Mouse (Mus musculus) testis, adult 2 months (tissue): ENCODE measurements around the gene Tmem127. TPM values are rescaled to one million over a fixed set of nuclear protein-coding genes. Genes with fewer than 3 reads are reported as not detected.
A peak's percentile ranks its signal among the peaks of the same experiment; 100 is the strongest.

Experiments
- H3K27ac ChIP-seq: fragments of 200-500 bp; 2 replicates; pipeline ENCODE4 v1.5.1; 2012; ENCODE audit warnings: low read depth, low read length; ENCODE audit not compliant: control insufficient read depth, insufficient read depth
- H3K27me3 ChIP-seq: fragments of 200-500 bp; 2 replicates; pipeline ENCODE4 v1.6.1; 2012; ENCODE audit warnings: mild to moderate bottlenecking, low read length, moderate library complexity; ENCODE audit not compliant: control insufficient read depth, insufficient read depth
- H3K36me3 ChIP-seq: fragments of 200-500 bp; 2 replicates; pipeline ENCODE4 v1.6.1; 2012; ENCODE audit warnings: mild to moderate bottlenecking, low read length; ENCODE audit not compliant: control insufficient read depth, insufficient read depth
- H3K4me1 ChIP-seq: fragments of 200-500 bp; 2 replicates; pipeline ENCODE4 v1.6.1; 2012; ENCODE audit warnings: low read length; ENCODE audit not compliant: control insufficient read depth, insufficient read depth
- H3K4me3 ChIP-seq: fragments of 200-500 bp; 2 replicates; pipeline ENCODE4 v1.5.1; 2012; ENCODE audit warnings: low read depth, mild to moderate bottlenecking, low read length, moderate library complexity, mixed read lengths; ENCODE audit not compliant: control insufficient read depth
- CTCF ChIP-seq: fragments of 200-500 bp; IDR thresholded peaks from 2 replicates; pipeline ENCODE4 v1.5.1; 2012; ENCODE audit warnings: low read depth, mild to moderate bottlenecking, inconsistent platforms, low read length, moderate library complexity; ENCODE audit not compliant: control insufficient read depth, insufficient read depth, insufficient replicate concordance
- POLR2A ChIP-seq: fragments of 200-500 bp; IDR thresholded peaks from 2 replicates; pipeline ENCODE4 v1.6.1; 2012; ENCODE audit warnings: low read depth, mild to moderate bottlenecking, inconsistent platforms, low read length, moderate library complexity; ENCODE audit not compliant: control insufficient read depth
- polyA plus RNA-seq: library from polyadenylated mRNA; depleted of rRNA; stranded (reverse); fragments of >200 nt; gene quantifications from 2 replicates; pipeline ENCODE4 v1.2.3, GENCODE M21; 2012

Tmem127 gene
- polyA plus RNA-seq, 1 experiment, result 64.2 TPM

DNA sequence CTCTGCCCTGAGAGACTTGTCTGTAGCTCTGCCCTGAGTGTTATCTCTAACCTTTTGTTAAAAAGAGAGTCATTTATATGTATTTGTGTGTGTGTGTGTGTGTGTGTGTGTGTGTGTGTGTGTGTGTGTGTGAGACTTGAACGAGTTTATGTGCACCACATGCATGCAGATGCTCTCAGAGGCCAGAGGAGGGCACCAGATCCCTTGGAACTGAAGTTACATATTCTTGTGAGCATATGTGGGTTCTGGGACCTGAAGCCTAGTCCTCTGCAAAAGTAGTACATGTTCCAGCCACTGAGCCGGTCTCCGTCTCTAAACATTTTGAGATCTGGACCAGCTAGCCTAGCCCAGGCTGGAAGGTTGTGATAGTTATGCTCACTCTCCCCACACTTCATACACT is 22.4 kb upstream of the Tmem127 start:
- Histone ChIP-seq H3K36me3 (peaks cover 11% of the 10 kb centered on the region), H3K4me3 (no peak overlapping the region)
- TF ChIP-seq CTCF (no peak), POLR2A (no peak)

DNA sequence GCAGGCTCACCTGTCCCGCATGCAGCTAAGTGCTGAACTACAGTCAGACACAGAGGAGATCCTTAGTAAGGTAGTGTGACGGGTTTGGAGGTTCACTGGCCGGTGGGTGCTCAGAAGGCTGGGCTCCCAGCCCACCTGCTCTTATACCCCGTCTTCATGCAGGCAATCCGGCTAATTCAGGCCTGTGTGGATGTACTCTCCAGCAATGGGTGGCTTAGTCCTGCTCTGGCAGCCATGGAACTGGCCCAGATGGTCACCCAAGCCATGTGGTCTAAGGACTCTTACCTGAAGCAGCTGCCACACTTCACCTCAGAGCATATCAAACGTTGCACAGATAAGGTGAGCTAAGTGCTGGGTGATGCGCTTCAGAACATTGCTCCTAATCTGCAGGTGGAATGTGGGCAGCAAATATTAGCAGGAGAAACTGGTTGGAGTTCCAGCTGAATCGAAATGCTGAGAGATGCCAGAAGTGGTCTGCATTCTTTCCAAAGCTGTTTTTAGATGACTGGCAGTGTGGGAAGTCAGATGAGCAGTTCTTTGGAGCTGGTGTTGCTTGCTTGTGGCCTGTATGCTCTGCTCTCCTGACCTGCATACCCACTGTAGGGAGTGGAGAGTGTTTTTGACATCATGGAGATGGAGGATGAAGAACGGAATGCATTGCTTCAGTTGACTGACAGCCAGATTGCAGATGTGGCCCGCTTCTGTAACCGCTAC is 9.7 kb upstream of the Tmem127 start:
- H3K4me3 ChIP-seq, result no peak overlapping the region
- H3K27me3 ChIP-seq, result no peaks in the 10 kb centered on the region
- H3K27ac ChIP-seq, result no peak overlapping the region
- peaks cover 13% of the 10 kb centered on the region for H3K36me3 ChIP-seq
- TF ChIP-seq POLR2A (no peak), CTCF (no peak)
- no peaks in the 10 kb centered on the region for H3K4me1 ChIP-seq

More for the DNA sequence above, 22.4 kb upstream of the Tmem127 start:
- H3K27ac ChIP-seq, result no peak overlapping the region
- no peaks in the 10 kb centered on the region for H3K4me1 ChIP-seq
- no peaks in the 10 kb centered on the region for H3K27me3 ChIP-seq

DNA sequence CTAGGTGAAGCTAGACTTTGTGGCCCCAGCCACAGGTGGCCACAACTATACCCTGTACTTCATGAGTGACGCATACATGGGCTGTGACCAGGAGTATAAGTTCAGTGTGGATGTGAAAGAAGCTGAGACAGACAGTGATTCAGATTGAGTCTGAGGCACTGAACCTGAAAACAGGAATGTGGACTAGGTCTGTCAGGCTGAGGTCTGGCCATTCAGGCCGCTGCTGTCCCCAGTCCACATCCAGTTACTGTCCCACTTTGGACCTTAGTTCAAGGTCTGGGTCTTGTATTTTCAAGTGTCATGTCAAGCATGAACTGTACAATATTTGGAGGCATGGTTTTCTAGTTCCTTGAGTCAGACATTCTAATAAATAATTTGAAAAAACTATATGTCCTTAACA is 7.6 kb upstream of the Tmem127 start:
- Histone ChIP-seq H3K36me3 (peaks cover 14% of the 10 kb centered on the region), H3K27me3 (no peaks in the 10 kb centered on the region), H3K27ac (no peak overlapping the region), H3K4me1 (no peaks in the 10 kb centered on the region), H3K4me3 (no peak overlapping the region)
- no peak for TF ChIP-seq CTCF
- TF ChIP-seq POLR2A, result no peak

DNA sequence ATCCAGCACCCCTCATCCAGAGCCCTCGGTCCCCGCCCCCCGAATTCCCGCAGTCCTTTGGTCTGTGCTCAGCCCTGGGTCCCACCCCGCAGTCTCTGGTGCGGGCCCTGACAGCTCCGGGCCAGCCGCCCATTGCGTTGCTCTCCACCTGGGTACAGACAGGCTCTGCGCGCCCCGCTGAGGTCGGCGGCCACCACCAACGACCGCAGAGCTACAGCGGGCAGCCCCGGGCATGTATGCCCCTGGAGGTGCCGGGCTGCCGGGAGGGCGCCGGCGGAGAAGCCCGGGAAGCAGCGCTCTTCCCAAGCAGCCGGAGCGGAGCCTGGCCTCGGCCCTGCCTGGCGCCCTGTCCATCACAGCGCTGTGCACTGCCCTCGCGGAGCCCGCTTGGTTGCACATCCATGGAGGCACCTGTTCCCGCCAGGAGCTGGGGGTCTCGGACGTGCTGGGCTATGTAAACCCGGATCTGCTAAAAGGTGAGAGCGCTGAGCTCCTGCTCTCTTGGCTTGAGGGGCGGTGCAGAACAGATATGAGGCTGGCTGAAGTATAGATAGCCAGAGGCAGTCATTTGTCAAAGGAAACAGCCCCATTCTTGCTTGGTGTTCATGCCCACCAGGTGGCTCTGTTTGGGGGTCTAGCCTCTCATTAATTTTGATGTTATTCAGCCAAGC is 761 bp downstream of the Tmem127 start:
- Histone ChIP-seq H3K4me3 (peak overlapping the region; percentile 100), H3K27ac (peak overlapping the region; percentile 69), H3K36me3 (peaks cover 2% of the 10 kb centered on the region), H3K27me3 (no peaks in the 10 kb centered on the region), H3K4me1 (peaks cover 6% of the 10 kb centered on the region)
- TF ChIP-seq POLR2A, result no peak
- TF ChIP-seq CTCF, result no peak

DNA sequence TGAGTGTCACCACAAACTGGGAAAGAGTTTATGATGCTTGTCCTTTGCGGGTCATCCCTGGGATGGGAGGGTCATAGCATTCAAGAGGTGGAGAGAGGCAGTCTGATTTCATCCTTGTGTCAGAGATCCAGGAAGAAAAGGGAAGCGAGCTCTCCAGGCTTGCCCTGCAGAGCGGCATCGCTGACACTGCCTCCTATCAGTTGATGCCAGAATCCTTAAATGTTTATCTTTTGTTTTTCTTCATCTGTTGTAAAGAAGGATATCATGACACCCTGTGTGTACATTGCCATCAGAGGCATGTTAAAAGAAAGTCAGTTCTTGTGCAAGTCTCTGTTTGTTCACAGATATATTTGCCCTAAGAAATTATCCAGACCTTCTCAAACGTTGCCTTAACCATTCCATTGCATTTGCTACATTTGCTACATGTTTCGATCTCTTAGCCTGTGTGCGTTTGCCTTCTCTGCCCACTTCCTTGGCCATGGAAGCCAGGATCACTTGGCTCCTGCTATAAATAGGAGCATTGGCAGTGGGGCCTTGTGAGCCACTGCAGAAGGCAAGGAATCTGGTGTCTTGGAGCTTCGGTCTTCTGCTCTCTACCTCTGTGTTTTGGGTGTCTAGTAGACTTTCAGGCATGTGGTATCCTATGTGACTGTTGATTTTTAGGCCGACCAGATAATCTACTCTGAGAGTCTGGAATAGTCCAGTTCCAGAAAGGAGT is 2.7 kb downstream of the Tmem127 start:
- no peak overlapping the region for H3K4me3 ChIP-seq
- no peak overlapping the region for H3K27ac ChIP-seq
- H3K4me1 ChIP-seq, result peaks cover 6% of the 10 kb centered on the region
- no peaks in the 10 kb centered on the region for H3K27me3 ChIP-seq
- TF ChIP-seq POLR2A (no peak), CTCF (no peak)
- H3K36me3 ChIP-seq, result no peaks in the 10 kb centered on the region; the same call in 1 of the 2 replicates

DNA sequence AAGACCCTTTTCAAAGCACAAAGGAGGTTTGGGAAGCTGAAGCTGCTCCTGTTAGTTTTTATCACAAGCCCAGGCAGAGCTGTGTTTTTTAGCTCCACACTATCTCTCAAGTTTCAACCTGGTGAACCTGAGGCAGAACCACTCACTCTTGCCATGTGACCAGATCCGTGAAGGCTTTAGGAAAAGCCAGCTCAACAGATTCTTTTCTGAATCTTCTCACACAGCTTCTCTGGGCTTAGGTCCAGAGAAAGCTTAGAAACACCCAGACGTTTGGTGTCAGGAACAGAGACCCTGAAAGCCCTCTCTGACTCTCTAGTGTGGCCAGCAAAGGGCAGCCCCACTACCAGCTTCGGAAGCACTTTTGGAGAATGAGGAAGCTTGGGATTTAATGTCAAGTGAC is 3.7 kb downstream of the Tmem127 start:
- Histone ChIP-seq H3K27ac (no peak overlapping the region), H3K4me3 (no peak overlapping the region), H3K4me1 (peaks cover 4% of the 10 kb centered on the region), H3K27me3 (no peaks in the 10 kb centered on the region), H3K36me3 (no peaks in the 10 kb centered on the region; the same call in 1 of the 2 replicates)
- TF ChIP-seq CTCF (no peak), POLR2A (no peak)
